8 mouse cellular contexts compared by ENCODE assay signal in the genomic region with DNA sequence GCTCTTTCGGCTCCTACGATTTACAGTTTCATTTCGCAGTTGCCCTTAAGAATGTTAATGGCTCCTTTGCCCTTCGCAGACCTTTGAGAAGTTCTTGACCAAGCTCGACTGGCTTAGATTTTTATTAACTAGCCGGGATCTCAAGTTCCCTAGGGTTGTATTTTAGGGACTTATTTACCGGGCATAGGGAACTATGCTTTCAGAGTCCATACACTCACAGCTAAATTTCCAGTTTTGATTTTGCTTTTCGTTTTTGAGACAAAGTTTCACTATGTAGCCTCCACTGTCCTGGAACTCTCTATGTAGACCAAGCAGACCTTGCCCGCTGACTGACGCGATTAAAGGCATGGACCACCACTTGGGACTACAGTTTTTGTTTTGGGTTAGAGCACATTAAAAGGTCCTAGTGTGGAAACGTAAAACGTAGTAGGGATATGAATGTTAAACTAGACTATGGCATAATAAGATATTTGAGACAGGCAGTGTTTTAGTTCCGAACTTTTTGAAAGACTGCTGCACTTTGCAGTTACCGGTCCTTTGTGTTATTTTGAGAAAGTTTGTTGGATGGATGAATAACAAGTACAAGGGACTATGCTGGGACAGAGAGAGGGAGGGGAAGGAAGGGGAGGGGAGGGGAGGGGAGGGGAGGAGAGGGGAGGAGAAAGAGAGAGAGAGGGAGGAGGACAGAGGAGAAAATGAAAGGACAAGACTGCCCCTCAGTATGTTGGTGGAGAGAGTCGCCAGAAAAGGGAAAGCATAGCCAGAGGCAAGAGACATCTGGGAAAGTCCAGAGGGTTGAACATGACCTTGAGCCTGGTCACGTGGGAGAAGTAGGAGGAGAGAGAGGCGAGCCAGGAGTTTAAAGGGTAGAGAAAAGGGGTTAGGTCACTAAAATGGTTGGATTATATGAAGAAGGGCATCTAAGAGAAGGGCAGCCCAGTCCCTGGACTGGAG. TPM values are rescaled to one million over a fixed set of nuclear protein-coding genes. Genes with fewer than 3 reads are reported as not detected.
DNase-seq lines count a peak whose midpoint lies in the region; ATAC-seq and TF ChIP-seq lines count a peak whose summit lies in the region.

No protein-coding gene starts in this region.

- no peaks in the 10 kb centered on the region for H3K4me1 ChIP-seq in forebrain, embryonic 11.5 days (replicated peaks; ENCODE audit: control insufficient read depth, insufficient read depth, low read length)
- H3K4me1 ChIP-seq in hindbrain, embryonic 13.5 days (replicated peaks): peaks cover 24% of the 10 kb centered on the region
- peaks cover 7% of the 10 kb centered on the region; the same call in 1 of the 2 replicates for H3K4me1 ChIP-seq in liver, adult 2 months (ENCODE audit: control insufficient read depth, insufficient read depth, low read length)

- intact Hi-C loops in left cerebral cortex, postnatal 10 days (cut with DNase I): loop anchor here (10.0 kb wide), 1 partner anchor 174 kb away; no protein-coding TSS in a partner anchor

- 10% methylated on average over 18 of the region's 18 CpGs for WGBS in forebrain, embryonic 11.5 days
- WGBS in hindbrain, embryonic 13.5 days: 13% methylated on average over 18 of the region's 18 CpGs
- 2% methylated on average over 18 of the region's 18 CpGs for WGBS in liver, adult 2 months

- peak overlapping the region; percentile 96 for H3K4me2 ChIP-seq in forebrain, embryonic 11.5 days (ENCODE audit: low read depth, low read length, severe bottlenecking)
- H3K4me2 ChIP-seq in hindbrain, embryonic 13.5 days: peak overlapping the region; percentile 91

- no peaks in the 10 kb centered on the region for H3K36me3 ChIP-seq in forebrain, embryonic 11.5 days (ENCODE audit: control insufficient read depth, insufficient read depth, low read length)
- H3K36me3 ChIP-seq in hindbrain, embryonic 13.5 days: no peaks in the 10 kb centered on the region
- H3K36me3 ChIP-seq in liver, adult 2 months (ENCODE audit: control insufficient read depth, insufficient read depth, low read length): no peaks in the 10 kb centered on the region

- no peak for TF ChIP-seq CTCF in Patski (IDR thresholded peaks at IDR 0.05)
- TF ChIP-seq CTCF in liver, adult 2 months (IDR thresholded peaks at IDR 0.05; ENCODE audit: low read depth, low read length): no peak

- peak overlapping the region; percentile 68 for H3K4me3 ChIP-seq in forebrain, embryonic 11.5 days (ENCODE audit: low read depth, low read length)
- H3K4me3 ChIP-seq in hindbrain, embryonic 13.5 days: peak overlapping the region; percentile 75
- peak overlapping the region; percentile 45 for H3K4me3 ChIP-seq in liver, adult 2 months (ENCODE audit: insufficient read depth, low read depth, low read length)

- peak; percentile 90 for DNase-seq in 416B (ENCODE audit: low read depth)
- DNase-seq in Patski (ENCODE audit: low read depth, low spot score): peak; percentile 33
- no peak for DNase-seq in forebrain, embryonic 11.5 days (ENCODE audit: low spot score)
- peak; percentile 91 for DNase-seq in liver, adult 2 months (ENCODE audit: extremely low read depth, low read depth, low spot score)
- DNase-seq in naive thymus-derived CD4-positive, alpha-beta T cell, adult 2 months (ENCODE audit: low read depth): peak; percentile 41
- DNase-seq in left cerebral cortex, postnatal 10 days (ENCODE audit: extremely low spot score in 1 of 2, low spot score in 2 of 2): no peak
- DNase-seq in spleen, adult 12 weeks (ENCODE audit: low spot score): no peak

- no peak for TF ChIP-seq POLR2A in liver, adult 2 months (IDR thresholded peaks at IDR 0.05; ENCODE audit: extremely low read depth, insufficient read depth, low read length)

- in situ Hi-C loops in Patski (cut with MboI; ENCODE audit: low pct_unique_long_range_greater_than_20kb): no loop called here

- POLR2A ChIA-PET in Patski (lab: Charles Lee): interaction anchor here (1.3 kb wide), 1 partner anchor 26 kb away, joined by 3 read pairs; no protein-coding TSS in a partner anchor

- no peaks in the 10 kb centered on the region for H3K27me3 ChIP-seq in Patski
- no peaks in the 10 kb centered on the region for H3K27me3 ChIP-seq in forebrain, embryonic 11.5 days (ENCODE audit: control insufficient read depth, insufficient read depth, low read length)
- peaks cover 14% of the 10 kb centered on the region; the same call in 1 of the 2 replicates for H3K27me3 ChIP-seq in hindbrain, embryonic 13.5 days
- no peaks in the 10 kb centered on the region for H3K27me3 ChIP-seq in liver, adult 2 months (ENCODE audit: control insufficient read depth, insufficient read depth, low read length)

- no peaks in the 10 kb centered on the region for H3K9me3 ChIP-seq in forebrain, embryonic 11.5 days (ENCODE audit: control insufficient read depth, low read length)
- no peaks in the 10 kb centered on the region for H3K9me3 ChIP-seq in hindbrain, embryonic 13.5 days

- ATAC-seq in Patski: no peak
- ATAC-seq in forebrain, embryonic 11.5 days (replicated peaks; ENCODE audit: low FRiP score): no peak
- ATAC-seq in hindbrain, embryonic 13.5 days (ENCODE audit: low FRiP score): no peak

- CTCF ChIA-PET in Patski (lab: Charles Lee): interaction anchor here (1.0 to 4.0 kb wide), 2 partner anchors 13 to 165 kb away, joined by 3 to 19 read pairs; no protein-coding TSS in a partner anchor

- peak overlapping the region; percentile 80 for H3K9ac ChIP-seq in forebrain, embryonic 11.5 days (ENCODE audit: low read length)
- H3K9ac ChIP-seq in hindbrain, embryonic 13.5 days: peak overlapping the region; percentile 83
- H3K9ac ChIP-seq in liver, adult 2 months (ENCODE audit: low read depth, low read length): peak overlapping the region; percentile 66

- peak overlapping the region; percentile 71; the same call in 1 of the 2 replicates for H3K27ac ChIP-seq in forebrain, embryonic 11.5 days (ENCODE audit: low read depth, low read length)
- H3K27ac ChIP-seq in hindbrain, embryonic 13.5 days: peak overlapping the region; percentile 86
- peak overlapping the region; percentile 94 for H3K27ac ChIP-seq in liver, adult 2 months (replicated peaks; ENCODE audit: insufficient read depth, low read depth, low read length)

- H3K79me2 ChIP-seq in liver, adult 2 months (ENCODE audit: control insufficient read depth, insufficient read depth, low read length): peaks cover 19% of the 10 kb centered on the region; the same call in 1 of the 2 replicates

RNA-seq across cellular contexts. Expression of a gene that starts 0.7 kb away (rescaled TPM):
- 13.4 TPM for polyA plus RNA-seq in Patski (2021)
- 12.2 and 12.9 TPM in 2 replicates for polyA plus RNA-seq in forebrain, embryonic 11.5 days (2014; fragmentation: Nextera tagmentation; extraction: Ambion mirVana)
- 7.9 and 8.4 TPM in 2 replicates for polyA plus RNA-seq in hindbrain, embryonic 13.5 days (2015; fragmentation: Nextera tagmentation; extraction: Ambion mirVana)
- total RNA-seq in liver, adult 2 months (2014; rRNA removed): 14.7 and 17.9 TPM in 2 replicates
- 14.8 and 16.6 TPM in 2 replicates for polyA plus RNA-seq in liver, adult 2 months (2012; rRNA removed)
- 10 to 100 TPM; 12.1 to 12.2 TPM for total RNA-seq in left cerebral cortex, postnatal 10 days (2021)

RNA-seq across cellular contexts. Expression of a gene that starts 54.8 kb away (rescaled TPM):
- polyA plus RNA-seq in Patski (2021): 2.3 TPM
- polyA plus RNA-seq in forebrain, embryonic 11.5 days (2014; fragmentation: Nextera tagmentation; extraction: Ambion mirVana): 10.0 and 13.5 TPM in 2 replicates
- polyA plus RNA-seq in hindbrain, embryonic 13.5 days (2015; fragmentation: Nextera tagmentation; extraction: Ambion mirVana): 34.0 and 36.1 TPM in 2 replicates
- total RNA-seq in liver, adult 2 months (2014; rRNA removed): not detected in 2 replicates
- 0.02 TPM in 1 of 2 replicates, not detected in the other for polyA plus RNA-seq in liver, adult 2 months (2012; rRNA removed)
- total RNA-seq in left cerebral cortex, postnatal 10 days (2021): 1 to 10 TPM; 7.1 to 7.2 TPM

Comparison
In these comparisons a context has a peak if more than half of its experiments do, and no peak if none do; other contexts are left out.
1. DNase-seq: peak in 416B (single experiment), Patski (single experiment), liver, adult 2 months (single experiment) and naive thymus-derived CD4-positive, alpha-beta T cell, adult 2 months (single experiment); none in forebrain, embryonic 11.5 days (single experiment), left cerebral cortex, postnatal 10 days (0 of 2) and spleen, adult 12 weeks (single experiment).
2. Peak in every context shown above with its lines, with median percentiles within 50 percentile points of each other: H3K27ac ChIP-seq, H3K4me3 ChIP-seq and H3K9ac ChIP-seq.